In the genomic region with DNA sequence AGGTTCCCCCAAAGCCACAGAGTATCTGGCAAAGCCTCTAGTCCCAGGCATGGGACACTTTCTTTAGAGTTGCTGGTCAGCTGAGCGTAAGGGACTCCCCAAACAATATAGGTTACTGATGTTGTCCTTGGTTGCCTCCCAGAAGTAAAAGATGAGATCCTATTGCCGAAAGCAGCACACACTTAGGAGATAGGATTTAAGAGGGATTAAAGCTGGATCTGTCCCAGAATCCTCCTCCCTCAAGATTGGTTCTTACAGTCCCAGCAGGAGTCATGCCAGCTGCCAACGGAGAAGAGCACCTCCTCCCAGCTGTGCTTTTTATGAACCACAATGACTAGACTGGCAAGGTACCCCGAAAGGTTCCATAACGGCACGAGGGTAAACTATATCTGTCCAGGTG, we compare ENCODE assay signal across 14 mouse cellular contexts. TPM values are rescaled to one million over a fixed set of nuclear protein-coding genes. Genes with fewer than 3 reads are reported as not detected.
"Had no signal": no experiment of that assay in that cellular context is flagged by ENCODE, and none has a peak within 500 bp of the region (broad histone marks: within the 10 kb centered on the region; RNA-seq: fewer than 3 reads in every experiment).

No protein-coding gene starts in this region.

- DNase-seq: lung, adult 18-20 months; lung, embryonic 14.5 days; lung, postnatal 10 days; lung, postnatal 4 days; midbrain, embryonic 14.5 days; retina, postnatal 1 day; right cerebral cortex, adult 18-20 months; right cerebral cortex, postnatal 25 days; right cerebral cortex, postnatal 4 days; spleen, adult 18-20 months; thymus, adult 18-20 months; thymus, postnatal 14 days; thymus, postnatal 36 days had no signal

RNA-seq across cellular contexts. Expression of gene Cds1, which starts 20.0 kb away (rescaled TPM):
- total RNA-seq: megakaryocyte-erythroid progenitor cell, adult 5-6 weeks had no signal
